Mouse (Mus musculus): ENCODE measurements around the gene Intu. TPM values are rescaled to one million over a fixed set of nuclear protein-coding genes. Genes with fewer than 3 reads are reported as not detected.

Intu gene
- polyA plus RNA-seq, 1 experiment from 2014 or later, result 1.0 TPM

DNA sequence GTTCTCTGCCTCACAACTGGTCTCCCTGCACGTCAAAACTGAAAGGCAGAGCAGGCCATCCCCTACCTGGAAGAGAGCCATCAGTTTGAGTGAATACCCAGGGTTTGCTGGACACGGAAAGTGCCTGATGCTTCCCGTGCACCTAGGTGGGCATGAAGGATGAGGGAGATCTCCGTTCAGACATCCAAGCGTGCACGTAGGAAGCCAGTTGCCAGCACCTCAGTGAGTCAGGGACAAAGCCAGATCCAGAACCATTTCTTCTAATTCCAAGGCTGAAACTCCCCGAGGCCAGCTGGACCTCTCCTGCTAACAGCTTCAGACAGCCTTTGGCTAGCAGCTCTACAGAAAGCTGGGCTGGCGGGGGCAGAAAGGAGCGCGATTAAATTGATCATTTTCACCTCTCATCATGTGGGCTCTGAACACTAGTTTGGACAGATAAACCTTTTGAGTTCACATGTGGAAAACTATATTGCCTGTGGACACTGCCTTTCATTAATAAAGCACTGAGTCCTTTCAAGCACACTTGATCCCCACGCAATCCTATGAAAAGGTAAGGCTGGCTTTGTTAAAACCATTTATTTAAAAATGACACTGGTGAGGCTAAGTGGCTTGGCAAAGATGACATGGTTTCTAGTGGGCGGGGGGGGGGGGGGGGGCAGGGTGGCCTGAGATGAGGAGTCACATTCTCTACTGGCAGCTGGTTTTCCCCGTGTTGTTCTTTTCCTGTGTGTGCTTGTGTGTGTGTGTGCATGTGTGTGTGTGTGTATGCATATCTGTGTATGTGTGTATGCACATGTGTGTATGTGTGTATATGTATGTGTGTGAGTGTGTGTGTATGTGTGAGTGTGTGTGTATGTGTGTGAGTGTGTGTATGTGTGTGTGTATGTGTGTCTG is 17.9 kb upstream of the Intu start:
- no peak overlapping the region for H3K4me2 ChIP-seq (replicated peaks; ENCODE audit: low read depth)
- no peak overlapping the region for H3K9ac ChIP-seq (ENCODE audit: low read length)
- H3K4me1 ChIP-seq (replicated peaks; ENCODE audit: control insufficient read depth, insufficient read depth), result no peaks in the 10 kb centered on the region
- no peaks in the 10 kb centered on the region for H3K36me3 ChIP-seq (ENCODE audit: control insufficient read depth, insufficient read depth, low read length)
- H3K27me3 ChIP-seq (ENCODE audit: control insufficient read depth, insufficient read depth, low read length), result no peaks in the 10 kb centered on the region
- TF ChIP-seq CTCF (IDR thresholded peaks at IDR 0.05; ENCODE audit: low read depth), result no peak
- no peak for TF ChIP-seq EP300 (optimal IDR thresholded peaks at IDR 0.05)
- H3K9me3 ChIP-seq (ENCODE audit: control insufficient read depth, low read length), result no peaks in the 10 kb centered on the region
- no peak overlapping the region for H3K27ac ChIP-seq (replicated peaks)
- ATAC-seq (ENCODE audit: low FRiP score, low TSS enrichment) (no peak), DNase-seq (ENCODE audit: low spot score) (no peak)
- no peak overlapping the region for H3K4me3 ChIP-seq (ENCODE audit: low read depth, low read length)
- 73% methylated on average over 12 of the region's 13 CpGs for WGBS

DNA sequence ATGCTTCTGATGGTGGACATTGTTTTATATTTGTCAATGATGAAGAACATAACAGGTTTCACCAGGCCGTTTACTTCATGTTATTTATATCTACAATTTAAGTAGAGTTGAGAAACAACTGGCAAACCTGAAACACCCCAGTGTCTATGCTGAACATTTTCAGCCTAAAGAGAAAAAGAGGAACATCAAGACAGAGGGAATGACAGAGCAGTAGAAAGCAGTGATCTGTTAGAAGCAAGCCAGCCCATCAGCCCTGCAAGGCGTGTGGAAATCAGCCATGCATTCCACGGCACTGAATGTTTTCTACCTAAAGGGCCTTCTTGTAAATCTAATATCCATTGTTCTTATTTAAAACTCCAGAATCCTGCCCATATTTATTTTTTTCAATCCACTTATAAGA is 12.8 kb upstream of the Intu start:
- Histone ChIP-seq H3K4me2 (replicated peaks; ENCODE audit: low read depth) (no peak overlapping the region), H3K4me1 (replicated peaks; ENCODE audit: control insufficient read depth, insufficient read depth) (no peaks in the 10 kb centered on the region)

DNA sequence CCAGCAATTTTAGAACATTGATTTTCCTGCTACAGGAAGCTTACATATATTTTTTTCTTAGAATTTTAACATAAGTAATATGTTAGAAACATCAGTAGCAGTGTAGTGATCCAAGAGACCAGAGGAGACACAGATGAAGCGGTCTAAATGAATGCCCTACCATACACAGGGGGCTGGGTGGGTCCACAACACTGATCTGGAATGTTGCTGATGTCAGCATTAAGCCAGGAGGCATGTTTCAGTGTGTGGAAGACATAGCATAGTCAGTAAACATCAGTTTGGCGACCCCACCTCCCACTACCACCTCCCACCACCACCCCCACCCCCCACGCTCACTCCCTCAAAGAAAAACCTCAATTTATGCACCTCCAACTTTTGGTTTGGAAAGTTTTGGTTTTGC is 11.5 kb upstream of the Intu start:
- H3K27me3 ChIP-seq (ENCODE audit: control insufficient read depth, insufficient read depth, low read length), result no peaks in the 10 kb centered on the region
- TF ChIP-seq EP300 (optimal IDR thresholded peaks at IDR 0.05) (no peak), CTCF (IDR thresholded peaks at IDR 0.05; ENCODE audit: low read depth) (no peak)
- ATAC-seq (ENCODE audit: low FRiP score, low TSS enrichment) (no peak), DNase-seq (ENCODE audit: low spot score) (no peak)
- no peak overlapping the region for H3K9ac ChIP-seq (ENCODE audit: low read length)
- H3K9me3 ChIP-seq (ENCODE audit: control insufficient read depth, low read length), result no peaks in the 10 kb centered on the region
- H3K4me1 ChIP-seq (replicated peaks; ENCODE audit: control insufficient read depth, insufficient read depth), result no peaks in the 10 kb centered on the region
- no peak overlapping the region for H3K4me3 ChIP-seq (ENCODE audit: low read depth, low read length)
- H3K36me3 ChIP-seq (ENCODE audit: control insufficient read depth, insufficient read depth, low read length), result no peaks in the 10 kb centered on the region
- H3K4me2 ChIP-seq (replicated peaks; ENCODE audit: low read depth), result no peak overlapping the region
- H3K27ac ChIP-seq (replicated peaks), result no peak overlapping the region
- WGBS, result 71% methylated on average over 3 of the region's 3 CpGs

More for the DNA sequence above, 12.8 kb upstream of the Intu start:
- H3K27ac ChIP-seq (replicated peaks), result no peak overlapping the region
- H3K4me3 ChIP-seq (ENCODE audit: low read depth, low read length), result no peak overlapping the region
- ATAC-seq (ENCODE audit: low FRiP score, low TSS enrichment) (no peak), DNase-seq (ENCODE audit: low spot score) (no peak)
- no peaks in the 10 kb centered on the region for H3K36me3 ChIP-seq (ENCODE audit: control insufficient read depth, insufficient read depth, low read length)
- 51% methylated on average over 3 of the region's 3 CpGs for WGBS
- no peaks in the 10 kb centered on the region for H3K27me3 ChIP-seq (ENCODE audit: control insufficient read depth, insufficient read depth, low read length)
- no peak for TF ChIP-seq EP300 (optimal IDR thresholded peaks at IDR 0.05)
- TF ChIP-seq CTCF (IDR thresholded peaks at IDR 0.05; ENCODE audit: low read depth), result no peak
- no peak overlapping the region for H3K9ac ChIP-seq (ENCODE audit: low read length)
- H3K9me3 ChIP-seq (ENCODE audit: control insufficient read depth, low read length), result no peaks in the 10 kb centered on the region

DNA sequence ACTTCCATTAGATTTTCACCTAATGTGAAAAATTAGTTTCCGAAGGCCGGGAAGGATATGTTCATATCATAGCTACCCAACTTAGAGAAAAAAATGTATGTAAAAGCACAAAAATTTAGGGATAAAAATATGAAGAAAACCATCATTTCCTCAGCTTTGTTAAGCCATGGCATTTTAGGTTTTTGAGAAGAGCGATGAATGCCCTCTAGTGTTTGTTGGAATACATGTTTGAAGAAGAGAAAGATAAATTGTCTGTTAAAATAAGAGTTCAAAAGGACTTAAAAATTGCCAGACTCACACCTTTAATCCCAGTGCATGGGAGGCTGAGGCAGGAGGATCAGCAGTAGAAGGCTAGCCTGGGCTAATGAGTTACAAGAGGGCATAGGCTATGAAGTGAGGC is 10.5 kb upstream of the Intu start:
- DNase-seq (ENCODE audit: low spot score) (no peak), ATAC-seq (ENCODE audit: low FRiP score, low TSS enrichment) (no peak)
- Histone ChIP-seq H3K27ac (replicated peaks) (no peak overlapping the region), H3K27me3 (ENCODE audit: control insufficient read depth, insufficient read depth, low read length) (no peaks in the 10 kb centered on the region), H3K4me2 (replicated peaks; ENCODE audit: low read depth) (no peak overlapping the region), H3K9ac (ENCODE audit: low read length) (no peak overlapping the region), H3K36me3 (ENCODE audit: control insufficient read depth, insufficient read depth, low read length) (no peaks in the 10 kb centered on the region), H3K4me3 (ENCODE audit: low read depth, low read length) (no peak overlapping the region), H3K9me3 (ENCODE audit: control insufficient read depth, low read length) (no peaks in the 10 kb centered on the region), H3K4me1 (replicated peaks; ENCODE audit: control insufficient read depth, insufficient read depth) (no peaks in the 10 kb centered on the region)
- TF ChIP-seq EP300 (optimal IDR thresholded peaks at IDR 0.05) (no peak), CTCF (IDR thresholded peaks at IDR 0.05; ENCODE audit: low read depth) (0 out of 2 replicates have a peak, but pooled peaks have one; percentile 10)
- 92% methylated on average over 3 of the region's 3 CpGs for WGBS

DNA sequence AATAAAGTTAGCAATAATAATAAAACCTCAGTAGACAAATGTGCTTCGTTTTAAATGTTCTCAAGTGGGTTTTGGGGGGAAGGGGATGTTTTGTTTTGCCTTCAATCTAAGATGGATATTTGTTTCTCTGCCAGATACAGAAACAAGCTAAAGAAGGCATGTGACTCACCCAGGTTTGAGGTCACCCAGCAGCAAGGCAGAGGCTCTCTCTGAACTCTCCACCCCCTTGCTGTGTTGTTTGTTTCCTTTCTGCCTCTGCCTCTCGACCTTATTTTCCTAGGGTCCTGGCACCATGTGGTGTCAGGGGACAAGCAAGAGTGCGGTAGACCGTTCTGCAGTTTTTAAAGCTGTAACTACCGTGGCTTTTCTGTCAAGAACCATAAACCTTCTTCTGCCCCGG is 8.6 kb upstream of the Intu start:
- Histone ChIP-seq H3K36me3 (ENCODE audit: control insufficient read depth, insufficient read depth, low read length) (no peaks in the 10 kb centered on the region), H3K9me3 (ENCODE audit: control insufficient read depth, low read length) (no peaks in the 10 kb centered on the region), H3K27ac (replicated peaks) (no peak overlapping the region), H3K4me2 (replicated peaks; ENCODE audit: low read depth) (no peak overlapping the region), H3K4me3 (ENCODE audit: low read depth, low read length) (no peak overlapping the region), H3K9ac (ENCODE audit: low read length) (no peak overlapping the region), H3K4me1 (replicated peaks; ENCODE audit: control insufficient read depth, insufficient read depth) (no peaks in the 10 kb centered on the region), H3K27me3 (ENCODE audit: control insufficient read depth, insufficient read depth, low read length) (no peaks in the 10 kb centered on the region)
- TF ChIP-seq CTCF (IDR thresholded peaks at IDR 0.05; ENCODE audit: low read depth), result no peak
- no peak for TF ChIP-seq EP300 (optimal IDR thresholded peaks at IDR 0.05)
- DNase-seq (ENCODE audit: low spot score) (no peak), ATAC-seq (ENCODE audit: low FRiP score, low TSS enrichment) (no peak)
- 36% methylated on average over 6 of the region's 6 CpGs for WGBS

DNA sequence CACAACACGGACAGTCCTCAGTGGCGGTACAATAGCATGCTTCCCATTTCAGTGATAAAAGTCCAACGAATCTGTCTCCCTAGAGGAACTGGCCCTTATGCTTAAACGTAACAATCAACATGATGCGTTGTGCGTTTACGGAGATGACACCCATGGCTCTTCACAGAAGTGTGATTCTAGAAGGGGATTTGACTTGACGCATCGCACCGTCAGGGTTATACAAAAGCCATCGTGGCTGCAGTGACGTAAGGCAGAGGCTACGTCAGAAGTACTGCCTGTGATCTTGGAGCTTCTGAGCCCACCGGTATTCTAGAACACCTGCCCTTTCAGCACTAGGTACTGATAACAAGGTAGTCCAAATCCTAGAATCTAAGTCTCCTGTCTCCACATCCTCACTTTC is 8.2 kb upstream of the Intu start:
- DNase-seq (ENCODE audit: low spot score) (no peak), ATAC-seq (ENCODE audit: low FRiP score, low TSS enrichment) (no peak)
- no peak overlapping the region for H3K4me3 ChIP-seq (ENCODE audit: low read depth, low read length)
- no peaks in the 10 kb centered on the region for H3K36me3 ChIP-seq (ENCODE audit: control insufficient read depth, insufficient read depth, low read length)
- TF ChIP-seq CTCF (IDR thresholded peaks at IDR 0.05; ENCODE audit: low read depth), result no peak
- TF ChIP-seq EP300 (optimal IDR thresholded peaks at IDR 0.05), result no peak
- no peaks in the 10 kb centered on the region for H3K9me3 ChIP-seq (ENCODE audit: control insufficient read depth, low read length)
- no peak overlapping the region for H3K9ac ChIP-seq (ENCODE audit: low read length)
- 64% methylated on average over 14 of the region's 14 CpGs for WGBS
- H3K4me2 ChIP-seq (replicated peaks; ENCODE audit: low read depth), result no peak overlapping the region
- H3K27me3 ChIP-seq (ENCODE audit: control insufficient read depth, insufficient read depth, low read length), result no peaks in the 10 kb centered on the region
- H3K27ac ChIP-seq (replicated peaks), result no peak overlapping the region
- H3K4me1 ChIP-seq (replicated peaks; ENCODE audit: control insufficient read depth, insufficient read depth), result no peaks in the 10 kb centered on the region
